Mouse (Mus musculus) E14TG2a.4 (cell line): Measurements from ENCODE around the gene Lypla2.
A peak's percentile ranks its signal among the peaks of the same experiment; 100 is the strongest.
"Not testable (repeated sequence)": the region's sequence is repeated elsewhere in the genome, so short reads cannot be mapped to it uniquely, and the experiment has no call there.

Experiments used
- H3K27me3 ChIP-seq: 2 replicates; pipeline ENCODE4 v1.6.1; 2014; ENCODE audit warnings: low read length, control low read depth; ENCODE audit not compliant: insufficient read depth
- H3K36me3 ChIP-seq: 2 replicates; pipeline ENCODE4 v1.6.1; 2014; ENCODE audit warnings: low read length, control low read depth; ENCODE audit not compliant: insufficient read depth
- H3K4me1 ChIP-seq: replicated peaks from 2 replicates; pipeline ENCODE4 v1.6.1; 2014; ENCODE audit warnings: low read depth, low read length, control low read depth
- H3K4me3 ChIP-seq: replicated peaks from 2 replicates; pipeline ENCODE4 v1.5.1; 2014; ENCODE audit warnings: mild to moderate bottlenecking, low read length
- H3K9me3 ChIP-seq: 2 replicates; pipeline ENCODE4 v1.6.1; 2014; ENCODE audit warnings: low read length, control low read depth
- CTCF ChIP-seq: conservative IDR thresholded peaks from 2 replicates; pipeline ENCODE4 v1.5.1; 2014; ENCODE audit warnings: low read length
- NANOG ChIP-seq: IDR thresholded peaks from 2 replicates; pipeline ENCODE4 v1.6.1; 2014; ENCODE audit warnings: borderline replicate concordance, low read length, mixed read lengths
- POU5F1 ChIP-seq: IDR thresholded peaks from 2 replicates; pipeline ENCODE4 v1.6.1; 2014; ENCODE audit warnings: low read length, borderline replicate concordance

Gene Lypla2

DNA sequence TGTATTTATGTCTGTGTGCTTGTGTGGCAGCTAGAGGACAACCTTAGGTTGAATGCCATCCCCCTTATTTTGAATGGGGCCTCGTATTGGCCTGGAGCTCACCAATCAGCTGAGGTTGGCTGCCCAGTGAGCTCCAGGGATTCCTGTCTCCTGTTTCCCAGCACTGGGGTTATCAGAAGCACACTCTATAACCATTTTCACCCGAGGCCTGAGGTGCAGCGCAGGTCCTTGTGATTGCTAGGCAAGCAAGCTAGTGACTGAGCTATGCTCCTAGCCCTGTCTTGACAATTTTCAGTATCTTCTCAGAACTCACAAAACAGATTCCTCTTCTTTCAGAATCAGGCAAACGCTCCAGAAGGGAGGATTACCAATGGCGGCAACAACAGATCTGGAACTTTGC, 12.1 kb upstream of the Lypla2 start:
- Histone ChIP-seq H3K4me3 (no peak overlapping the region), H3K9me3 (no peaks in the 10 kb centered on the region), H3K36me3 (peaks cover 44% of the 10 kb centered on the region), H3K4me1 (peaks cover 37% of the 10 kb centered on the region), H3K27me3 (no peaks in the 10 kb centered on the region)
- TF ChIP-seq CTCF (no peak), NANOG (no peak), POU5F1 (no peak)

DNA sequence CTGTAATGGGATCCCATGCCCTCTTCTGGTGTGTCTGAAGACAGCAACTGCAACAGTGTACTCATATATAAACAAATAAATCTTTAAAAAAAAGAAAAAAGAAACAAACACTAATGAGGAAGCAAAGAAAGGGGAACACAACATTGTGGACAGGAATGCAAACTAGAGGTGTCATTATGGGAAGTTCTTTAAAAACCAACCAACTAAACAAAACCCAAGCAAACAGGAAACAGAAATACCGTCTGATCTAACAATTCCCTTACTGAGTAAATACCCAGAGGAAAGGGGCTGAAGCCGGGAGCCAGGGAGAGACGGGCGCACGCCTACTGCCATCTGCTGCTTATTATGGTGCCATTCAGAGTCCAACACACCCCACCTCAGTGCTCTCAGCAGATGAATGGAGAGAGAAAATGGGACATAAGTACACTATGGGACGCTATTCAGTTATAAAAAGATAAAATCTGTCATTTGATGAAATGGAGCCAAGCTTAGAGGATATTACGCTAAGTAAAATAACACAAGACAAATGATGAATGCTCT, 9.2 kb upstream of the Lypla2 start:
- Histone ChIP-seq H3K4me1 (peaks cover 37% of the 10 kb centered on the region), H3K9me3 (no peaks in the 10 kb centered on the region), H3K4me3 (no peak overlapping the region), H3K27me3 (no peaks in the 10 kb centered on the region), H3K36me3 (peaks cover 63% of the 10 kb centered on the region)
- TF ChIP-seq NANOG (no peak), POU5F1 (no peak), CTCF (no peak)

DNA sequence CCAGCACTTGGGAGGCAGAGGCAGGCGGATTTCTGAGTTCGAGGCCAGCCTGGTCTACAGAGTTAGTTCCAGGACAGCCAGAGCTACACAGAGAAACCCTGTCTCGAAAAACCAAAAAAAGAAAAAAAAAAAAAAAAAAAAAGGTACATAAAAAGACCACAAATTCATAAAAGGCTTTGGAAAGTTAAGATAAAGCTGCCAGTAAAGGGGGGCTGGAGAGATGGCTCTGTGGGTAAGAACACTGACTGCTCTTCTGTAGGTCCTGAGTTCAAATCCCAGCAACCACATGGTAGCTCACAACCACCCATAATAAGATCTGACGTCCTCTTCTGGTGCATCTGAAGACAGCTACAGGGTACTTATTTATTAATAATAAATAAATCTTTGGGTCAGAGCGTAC, 7.8 kb upstream of the Lypla2 start:
- peaks cover 72% of the 10 kb centered on the region for H3K36me3 ChIP-seq
- H3K9me3 ChIP-seq = not testable (repeated sequence)

DNA sequence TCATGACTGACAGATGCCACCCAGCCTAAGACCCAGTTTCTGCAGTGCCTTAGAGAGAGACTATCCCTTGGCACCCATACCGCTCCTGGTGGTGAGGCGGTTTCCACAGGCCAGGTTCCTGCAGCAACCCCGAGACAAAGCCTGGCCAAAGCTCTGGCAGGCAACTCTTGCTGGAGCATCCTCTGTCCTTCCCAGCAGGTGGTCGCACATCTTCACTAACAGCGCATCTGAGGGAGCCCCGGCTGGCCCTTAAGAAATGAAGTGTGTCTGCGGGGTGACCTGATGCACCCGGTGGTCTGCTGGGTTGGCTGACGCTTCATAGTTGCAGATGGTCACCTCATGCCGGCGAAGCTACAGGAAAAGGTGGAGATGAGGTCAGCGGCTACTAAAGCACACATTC, 3.7 kb upstream of the Lypla2 start:
- Histone ChIP-seq H3K27me3 (no peaks in the 10 kb centered on the region), H3K4me3 (no peak overlapping the region), H3K36me3 (peaks cover 46% of the 10 kb centered on the region), H3K4me1 (peaks cover 33% of the 10 kb centered on the region), H3K9me3 (no peaks in the 10 kb centered on the region)
- TF ChIP-seq POU5F1 (no peak), NANOG (no peak), CTCF (no peak)

More for the DNA sequence above, 7.8 kb upstream of the Lypla2 start:
- not testable (repeated sequence) for H3K27me3 ChIP-seq, H3K4me3 ChIP-seq
- H3K4me1 ChIP-seq = peaks cover 34% of the 10 kb centered on the region

DNA sequence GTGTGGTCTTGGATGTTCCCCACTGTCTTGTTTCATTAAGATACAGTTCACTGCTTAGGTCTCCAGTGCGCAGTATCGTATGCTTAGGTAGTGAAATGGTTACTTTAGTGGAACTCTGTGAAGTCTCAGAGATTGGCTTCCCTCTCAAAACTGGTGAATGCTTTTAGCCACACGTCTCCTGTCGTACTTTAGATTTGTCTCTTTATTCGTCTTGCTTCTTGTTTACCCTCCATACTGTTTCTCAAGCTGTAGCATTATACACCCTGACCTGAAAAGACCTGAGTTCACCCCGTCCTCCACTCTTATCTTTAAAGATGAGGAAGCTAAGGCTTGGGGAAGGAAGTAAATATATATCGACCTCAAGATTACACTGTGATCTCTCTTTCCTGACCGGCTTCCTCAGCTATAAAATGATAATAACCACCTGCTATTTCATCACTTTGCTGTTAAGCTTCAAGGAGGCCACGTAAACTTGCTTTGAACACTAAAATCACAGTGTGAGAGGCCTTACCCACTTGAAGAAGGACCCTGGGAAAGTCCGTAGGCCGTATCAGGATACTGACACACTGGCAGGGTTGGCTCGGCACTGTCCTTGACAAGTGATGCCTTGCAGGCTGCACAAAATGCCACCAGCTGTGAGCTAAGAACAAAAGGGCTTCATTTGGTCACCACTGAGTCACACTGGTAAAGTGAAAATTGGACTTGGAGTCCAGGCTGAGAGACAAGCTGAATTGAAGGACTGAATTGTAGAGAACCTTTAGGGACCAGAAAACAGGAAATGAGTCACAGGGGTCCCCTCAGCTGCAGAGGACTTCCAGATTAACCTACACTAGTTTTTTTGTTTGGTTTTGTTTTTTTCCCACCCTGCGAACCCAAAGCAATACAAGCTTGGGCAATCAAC, 735 bp upstream of the Lypla2 start:
- Histone ChIP-seq H3K4me3 (peak overlapping the region; percentile 96), H3K9me3 (no peaks in the 10 kb centered on the region), H3K36me3 (peaks cover 57% of the 10 kb centered on the region), H3K27me3 (no peaks in the 10 kb centered on the region), H3K4me1 (peaks cover 61% of the 10 kb centered on the region)
- TF ChIP-seq CTCF = no peak
- no peak for TF ChIP-seq POU5F1
- TF ChIP-seq NANOG = no peak

DNA sequence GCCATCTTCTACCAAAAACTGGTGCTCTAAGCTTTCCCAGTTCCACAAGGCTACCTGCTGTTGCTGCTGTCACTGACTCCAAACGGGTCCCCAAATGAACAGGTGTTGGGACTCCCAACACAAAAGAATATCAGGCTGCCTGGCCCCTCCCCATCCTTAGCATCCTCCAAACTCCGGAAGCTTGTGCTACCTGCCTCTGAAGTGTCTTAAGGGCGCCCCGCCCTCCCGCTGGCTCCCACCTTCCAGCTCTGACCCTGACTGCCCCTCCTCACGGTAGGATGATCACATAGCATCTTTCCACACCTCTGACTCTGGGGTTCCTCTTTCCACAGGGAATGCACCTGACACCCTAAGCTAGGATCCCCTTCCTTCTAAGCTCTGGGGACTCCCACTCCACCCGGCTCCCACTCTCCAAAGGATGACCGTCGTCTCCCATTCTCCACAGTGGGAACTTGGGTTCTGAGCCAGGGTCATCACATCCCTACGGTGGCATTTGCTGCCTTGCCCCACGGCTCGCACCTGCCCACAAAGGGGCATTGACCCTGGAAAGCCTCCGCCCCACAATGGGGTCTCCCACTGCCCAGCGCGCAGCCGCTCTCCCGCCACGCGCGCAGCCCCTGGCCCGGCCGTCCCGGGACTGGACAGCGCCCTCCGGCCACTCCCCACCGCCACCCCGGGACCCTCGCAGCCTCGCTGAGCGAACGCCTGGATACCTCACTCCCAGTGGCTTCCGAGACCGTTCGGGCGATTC, 446 bp downstream of the Lypla2 start:
- Histone ChIP-seq H3K4me1 (peaks cover 68% of the 10 kb centered on the region), H3K9me3 (no peaks in the 10 kb centered on the region), H3K27me3 (no peaks in the 10 kb centered on the region), H3K4me3 (peak overlapping the region; percentile 96), H3K36me3 (peaks cover 63% of the 10 kb centered on the region)
- TF ChIP-seq CTCF = no peak
- TF ChIP-seq NANOG = no peak
- no peak for TF ChIP-seq POU5F1

DNA sequence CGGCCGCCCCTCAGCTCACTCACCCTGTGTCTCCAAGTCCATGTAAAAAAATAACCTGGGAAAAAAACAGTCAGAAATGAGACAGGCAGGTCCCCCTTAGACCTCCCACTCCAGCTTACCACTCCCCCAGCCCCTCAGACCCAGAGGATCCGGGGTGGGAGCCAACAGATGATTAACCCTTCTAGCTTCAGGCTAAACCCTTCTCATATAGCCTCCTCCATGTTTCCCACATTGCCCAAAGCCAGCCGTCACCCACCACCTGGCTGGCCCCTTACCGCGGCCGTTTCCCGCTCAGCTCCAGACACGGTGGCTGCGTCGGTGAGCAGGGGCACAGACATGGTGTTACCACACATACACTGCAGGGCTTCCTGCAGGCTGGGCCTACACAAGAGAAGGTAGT, 1.8 kb downstream of the Lypla2 start:
- H3K4me1 ChIP-seq = peaks cover 65% of the 10 kb centered on the region
- TF ChIP-seq POU5F1 = no peak
- TF ChIP-seq NANOG = no peak
- no peak for TF ChIP-seq CTCF
- no peaks in the 10 kb centered on the region for H3K27me3 ChIP-seq
- peaks cover 61% of the 10 kb centered on the region for H3K36me3 ChIP-seq
- no peaks in the 10 kb centered on the region for H3K9me3 ChIP-seq
- peak overlapping the region; percentile 96; the same call in 1 of the 2 replicates for H3K4me3 ChIP-seq

DNA sequence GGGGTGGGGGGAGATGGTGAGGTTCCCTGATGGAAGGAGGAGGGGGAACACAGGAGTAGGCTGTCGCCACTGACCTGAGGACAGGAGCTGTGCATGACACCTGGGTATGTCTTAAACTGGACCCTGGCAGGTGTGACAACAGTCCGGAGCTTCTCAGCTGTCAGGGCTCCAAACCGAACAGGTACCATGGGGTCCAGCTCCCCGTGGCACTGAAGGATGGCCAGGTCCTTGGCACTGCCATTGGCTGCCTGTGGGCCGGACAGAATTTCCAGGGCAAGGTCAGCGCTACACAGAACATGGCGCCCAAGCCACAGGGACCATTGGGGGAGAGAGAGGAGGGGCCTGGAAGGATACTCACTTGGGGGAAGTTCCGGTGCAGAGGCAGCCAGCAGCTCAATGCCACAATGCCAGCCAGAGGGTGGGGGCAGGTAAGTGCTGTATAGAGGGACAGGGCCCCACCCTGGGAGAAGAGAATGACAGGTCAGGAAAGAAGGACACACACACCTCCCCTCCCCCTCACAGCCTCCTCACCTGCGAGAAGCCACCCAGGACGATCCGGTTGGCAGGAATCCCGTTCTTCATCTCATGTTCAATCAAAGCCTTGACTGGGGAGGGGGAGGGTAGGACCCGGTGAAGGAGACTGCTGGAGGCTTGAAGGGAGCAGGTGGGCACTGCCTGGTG, 3.2 kb downstream of the Lypla2 start:
- TF ChIP-seq POU5F1 (no peak), CTCF (no peak)
- Histone ChIP-seq H3K4me1 (peaks cover 76% of the 10 kb centered on the region), H3K4me3 (no peak overlapping the region), H3K36me3 (peaks cover 50% of the 10 kb centered on the region), H3K27me3 (peaks cover 5% of the 10 kb centered on the region), H3K9me3 (no peaks in the 10 kb centered on the region)
